Mouse (Mus musculus): ENCODE measurements around the gene Sar1b.

Gene Sar1b

DNA sequence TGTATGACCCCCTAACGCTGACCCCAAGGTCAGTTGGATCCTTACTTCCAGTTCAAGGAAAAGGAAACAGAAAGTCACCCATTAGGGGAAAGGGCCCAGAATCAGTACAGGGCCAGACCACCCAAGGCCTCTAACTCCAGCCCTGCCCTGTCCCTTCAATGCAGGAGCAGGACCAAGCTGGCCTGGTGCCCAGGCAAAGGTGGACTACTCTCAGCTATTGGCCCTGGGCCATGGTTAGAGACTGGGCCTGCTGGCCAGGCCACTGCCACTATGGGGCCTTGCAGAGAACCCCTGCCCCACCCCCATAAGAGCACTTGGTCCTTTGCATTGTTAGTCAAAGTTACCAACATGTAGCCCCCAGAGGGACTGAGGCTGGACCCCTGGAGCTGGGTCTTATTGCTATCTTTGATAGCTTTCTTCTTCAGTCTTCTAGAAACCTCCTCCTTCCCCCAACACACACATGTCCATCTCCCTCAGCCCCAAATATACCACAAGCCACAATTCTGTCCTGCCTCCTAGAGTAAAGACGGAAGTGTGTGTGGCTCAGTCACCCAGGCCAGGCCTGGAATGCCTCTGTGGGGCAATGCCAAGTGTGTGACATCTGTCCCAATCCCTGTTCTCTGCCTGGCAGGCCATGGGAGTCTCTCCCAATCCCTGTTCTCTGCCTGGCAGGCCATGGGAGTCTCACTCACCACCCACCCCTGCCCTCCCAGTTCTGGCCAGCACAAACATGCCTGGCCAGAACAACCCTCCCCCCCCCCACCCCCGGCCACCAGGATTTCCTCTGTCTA is 60.7 kb downstream of the Sar1b start:
- in situ Hi-C loops (cut with MboI, MseI), result loop anchor here (5.0 kb wide), 2 partner anchors 33 to 143 kb away; partner anchors contain the start of genes Cdkn2aipnl and Jade2

DNA sequence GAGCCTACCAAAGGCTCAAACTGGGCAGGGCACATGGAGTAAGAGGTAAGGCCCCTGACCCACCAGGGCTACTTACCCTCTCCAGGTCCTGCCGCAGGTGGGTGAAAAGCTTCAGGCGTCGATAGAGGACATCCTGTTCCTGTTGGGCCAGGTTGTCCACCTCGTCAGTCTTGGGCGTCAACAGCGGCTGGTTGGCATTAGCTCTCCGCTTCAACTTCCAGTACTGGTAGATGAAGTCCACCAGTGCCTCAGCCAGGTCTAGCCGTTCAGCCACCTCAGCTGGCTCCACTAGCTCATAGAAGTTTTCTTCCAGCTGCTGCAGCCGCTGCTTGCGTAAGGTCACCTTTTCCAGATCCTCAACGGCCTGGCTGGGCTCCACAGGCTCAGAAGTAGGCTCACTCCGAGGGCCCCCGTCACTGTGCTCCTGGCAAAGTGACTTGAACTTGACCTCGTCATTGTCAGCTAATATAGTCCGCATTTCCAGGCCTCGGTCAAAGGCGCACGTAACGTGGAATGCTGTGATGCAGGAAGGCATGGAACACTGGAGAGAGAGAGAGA is 61.5 kb downstream of the Sar1b start:
- in situ Hi-C loops (cut with MboI, MseI), result loop anchor here (5.0 kb wide), 2 partner anchors 32 to 142 kb away; partner anchors contain the start of genes Cdkn2aipnl and Jade2

DNA sequence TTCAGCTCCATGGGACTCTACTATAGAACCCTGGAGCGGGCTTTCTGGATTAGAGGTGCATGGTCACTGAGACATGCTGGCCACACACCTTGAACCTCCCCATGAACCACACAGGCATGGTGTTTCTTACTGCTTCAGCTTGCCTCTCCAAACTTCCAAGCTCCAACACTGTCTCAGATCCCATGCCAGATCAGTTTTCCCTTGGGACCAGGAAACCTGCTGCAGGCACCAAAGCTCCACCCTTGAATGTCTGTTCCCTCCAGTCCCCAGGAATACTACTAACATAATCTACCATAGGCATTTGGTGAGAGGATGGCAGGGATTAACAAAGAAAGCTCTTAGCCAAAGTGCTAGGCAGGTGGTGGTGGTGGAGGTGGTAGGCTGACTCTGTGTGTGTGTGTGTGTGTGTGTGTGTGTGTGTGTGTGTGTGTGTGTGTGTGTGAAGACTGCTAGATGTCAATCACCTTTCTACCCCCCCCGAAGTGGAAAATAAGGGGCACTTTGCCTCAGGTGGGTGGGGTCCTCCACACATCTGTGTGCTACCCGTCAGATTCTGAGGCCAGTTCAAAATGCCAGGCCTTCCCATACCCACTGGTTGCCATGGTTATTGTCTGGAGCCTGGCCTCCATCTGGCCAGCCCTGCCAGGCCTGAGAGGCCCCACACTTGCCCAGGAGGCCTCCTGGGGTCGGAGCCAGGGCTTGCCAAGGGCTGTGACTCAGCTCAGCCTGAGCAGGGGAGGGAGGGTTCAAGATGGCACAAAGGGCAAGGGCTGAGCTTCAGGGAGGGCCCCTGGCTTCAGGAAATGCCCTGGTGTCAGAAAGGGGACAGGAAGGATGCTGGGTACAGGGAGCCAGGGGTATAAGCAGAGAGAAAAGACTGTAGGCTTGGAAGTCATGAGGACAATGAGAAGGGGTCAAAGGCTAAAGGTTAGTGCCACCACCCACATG is 68.7 kb downstream of the Sar1b start:
- in situ Hi-C loops (cut with MboI, MseI), result no loop called here

DNA sequence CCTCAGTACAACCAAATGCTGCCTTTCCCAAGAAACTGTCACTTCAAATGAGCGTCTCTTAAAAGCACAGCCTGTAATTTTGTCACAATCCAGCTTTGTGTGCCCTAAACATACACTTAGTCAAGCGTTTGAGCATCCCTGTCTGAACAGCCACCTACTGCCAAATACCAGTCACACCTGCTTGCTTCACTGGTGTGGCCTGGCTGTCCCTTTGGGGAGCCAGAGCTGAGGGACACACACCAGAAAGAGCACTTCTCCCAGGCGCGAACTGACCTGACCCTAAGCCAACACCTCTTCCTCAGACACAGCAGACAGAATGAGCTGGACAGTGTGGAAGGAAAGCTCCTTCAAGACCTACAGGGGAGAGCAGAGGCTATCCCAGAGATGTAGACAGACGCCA is 69.5 kb downstream of the Sar1b start:
- in situ Hi-C loops (cut with MboI, MseI), result no loop called here

DNA sequence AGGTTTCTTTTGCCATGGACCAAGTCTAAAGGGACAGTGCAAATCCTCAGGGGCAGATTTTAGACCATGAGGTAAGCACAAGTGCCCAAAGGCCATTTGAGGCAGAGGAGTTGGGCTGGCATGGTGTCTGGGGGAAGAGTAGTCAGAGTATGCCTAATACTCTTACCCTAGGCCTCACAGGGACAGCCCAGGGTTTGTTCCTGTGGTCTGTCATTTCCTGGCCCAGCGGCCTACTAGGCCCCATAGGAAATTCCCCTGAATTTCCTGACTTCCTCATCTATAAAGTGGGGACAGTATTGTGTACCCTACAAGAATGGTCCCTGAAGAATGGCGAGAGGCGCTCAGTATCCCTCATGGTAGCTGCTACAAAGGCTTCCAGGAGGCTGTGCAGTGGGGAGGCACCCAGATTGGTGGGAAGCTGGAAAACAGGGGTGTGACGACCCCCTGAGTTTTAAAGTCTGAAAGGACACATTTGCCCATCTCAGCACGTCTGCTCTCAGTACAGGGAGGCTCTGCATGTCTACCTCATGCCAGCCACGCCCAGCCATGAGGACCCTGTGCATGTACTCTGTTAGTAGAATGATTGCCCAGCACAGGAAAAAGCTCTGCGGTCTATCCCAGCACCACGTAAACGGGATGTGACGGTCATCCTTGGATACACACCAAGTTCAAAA is 70.0 kb downstream of the Sar1b start:
- in situ Hi-C loops (cut with MboI, MseI), result no loop called here

DNA sequence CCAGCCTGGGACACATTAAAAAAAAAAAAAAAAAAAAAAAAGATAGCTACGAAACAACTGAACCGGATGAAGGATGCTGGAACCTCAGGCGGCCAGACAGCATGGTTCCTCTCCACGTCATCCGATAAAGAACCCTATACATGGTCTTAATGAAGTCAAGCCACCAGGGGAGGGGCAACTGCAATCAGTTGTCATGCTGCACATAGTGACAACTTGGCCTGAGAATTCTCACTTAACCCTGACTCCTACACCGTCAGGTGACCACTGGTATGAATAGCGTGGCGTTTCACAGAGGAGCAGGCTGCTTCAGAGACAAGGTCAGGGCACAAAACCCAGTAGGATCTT is 70.6 kb downstream of the Sar1b start:
- in situ Hi-C loops (cut with MboI, MseI), result no loop called here

DNA sequence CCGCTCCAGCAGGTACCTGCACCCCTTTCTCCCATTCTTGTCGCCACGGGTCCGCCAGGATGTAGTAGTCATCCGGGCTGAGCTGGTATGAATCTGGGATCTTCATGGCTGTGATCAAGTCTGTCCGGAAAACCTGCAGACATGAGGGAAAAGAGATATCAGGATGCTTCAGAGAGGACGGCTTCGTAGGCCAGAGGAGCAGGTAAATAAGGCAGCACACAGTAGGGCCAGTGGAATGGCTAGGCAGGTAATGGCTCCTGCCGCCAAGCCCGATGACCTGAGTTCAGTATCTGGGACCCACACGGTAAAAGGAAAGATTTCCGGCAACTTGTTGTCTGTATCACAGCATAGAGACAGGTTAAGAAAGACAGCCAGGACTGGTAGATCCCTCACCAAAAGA is 72.1 kb downstream of the Sar1b start:
- in situ Hi-C loops (cut with MboI, MseI), result no loop called here

DNA sequence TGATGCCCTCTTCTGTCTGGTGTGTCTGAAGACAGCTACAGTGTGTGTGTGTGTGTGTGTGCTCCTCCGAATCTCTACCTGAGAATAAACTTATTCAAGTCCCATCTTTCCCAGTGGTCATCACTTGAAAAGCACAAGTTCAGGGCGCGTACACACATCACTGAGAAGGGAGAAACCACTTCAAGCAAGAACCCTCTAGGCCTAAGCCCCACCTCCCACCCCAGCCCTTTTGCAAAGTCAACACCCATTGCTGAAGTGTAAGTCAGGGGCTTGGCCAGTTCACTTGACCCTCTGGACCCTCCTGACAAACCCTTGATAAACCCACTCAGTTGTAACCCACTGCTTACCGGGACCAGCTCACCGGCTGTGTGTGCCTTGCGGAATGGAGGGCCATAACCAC is 73.0 kb downstream of the Sar1b start:
- in situ Hi-C loops (cut with MboI, MseI), result no loop called here

DNA sequence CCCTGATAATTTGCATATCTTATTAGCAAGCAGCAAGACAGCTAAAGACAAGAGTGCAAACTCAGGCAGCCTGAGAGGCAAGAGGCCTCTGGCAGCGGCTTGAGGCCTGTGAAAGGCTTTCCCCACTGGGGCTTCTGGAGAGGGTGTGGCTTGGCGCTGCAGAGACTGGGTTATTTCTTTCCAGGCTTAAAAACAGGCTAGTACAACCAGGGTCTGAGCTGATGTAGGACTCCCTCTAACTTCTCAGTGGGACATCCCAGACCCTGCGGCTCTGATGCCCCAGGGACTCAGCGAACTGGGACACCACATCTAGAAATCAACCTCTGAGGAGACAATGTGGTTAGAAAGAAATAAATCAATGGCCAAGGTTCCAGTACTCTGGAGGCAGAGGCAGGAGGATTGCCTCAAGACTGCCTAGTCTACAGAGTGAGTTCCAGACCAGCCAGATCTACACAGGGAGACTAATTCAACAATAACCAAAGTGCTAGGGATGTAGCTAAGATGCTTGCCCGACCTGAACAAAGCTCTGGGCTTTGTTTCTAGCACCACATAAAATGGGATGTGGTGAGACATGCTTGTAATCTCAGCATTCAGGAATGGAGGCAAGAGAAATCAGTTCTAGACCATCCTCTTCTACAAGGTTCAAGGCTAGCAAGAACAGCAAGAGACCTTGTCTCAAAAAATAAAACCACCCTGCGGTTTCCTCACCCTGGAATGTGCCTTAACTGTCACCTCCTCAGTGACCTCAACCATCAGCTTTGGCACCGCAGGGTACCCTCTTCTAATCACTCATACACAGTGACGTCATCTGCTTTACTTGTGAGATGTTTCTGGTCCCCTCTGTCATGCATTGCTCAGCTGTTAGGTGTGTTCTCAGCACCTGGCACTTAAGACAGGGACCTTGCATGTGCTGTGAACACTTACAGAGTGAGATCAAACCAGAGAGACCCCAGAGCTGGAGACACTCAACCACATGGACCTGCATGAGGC is 74.0 kb downstream of the Sar1b start:
- in situ Hi-C loops (cut with MboI, MseI), result no loop called here

DNA sequence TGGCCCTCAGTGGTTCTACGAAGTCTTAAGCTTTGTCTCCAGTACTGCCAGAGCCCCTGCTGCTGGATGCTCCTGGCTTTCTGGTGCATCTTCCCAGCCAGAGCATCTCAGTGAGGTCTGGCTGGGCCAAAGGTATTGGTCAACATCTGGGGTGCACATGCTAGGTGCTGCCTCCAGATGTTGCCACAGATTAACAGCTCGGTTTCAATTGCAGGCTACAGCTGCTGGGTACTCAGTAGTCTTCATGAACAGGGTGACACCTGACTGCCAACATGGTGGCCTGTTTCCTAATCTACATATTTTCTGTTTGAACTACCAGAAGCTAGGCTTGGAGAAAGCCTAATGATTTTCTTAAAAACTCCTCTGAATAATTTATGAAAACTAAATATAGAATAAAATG is 75.6 kb downstream of the Sar1b start:
- in situ Hi-C loops (cut with MboI, MseI), result no loop called here

DNA sequence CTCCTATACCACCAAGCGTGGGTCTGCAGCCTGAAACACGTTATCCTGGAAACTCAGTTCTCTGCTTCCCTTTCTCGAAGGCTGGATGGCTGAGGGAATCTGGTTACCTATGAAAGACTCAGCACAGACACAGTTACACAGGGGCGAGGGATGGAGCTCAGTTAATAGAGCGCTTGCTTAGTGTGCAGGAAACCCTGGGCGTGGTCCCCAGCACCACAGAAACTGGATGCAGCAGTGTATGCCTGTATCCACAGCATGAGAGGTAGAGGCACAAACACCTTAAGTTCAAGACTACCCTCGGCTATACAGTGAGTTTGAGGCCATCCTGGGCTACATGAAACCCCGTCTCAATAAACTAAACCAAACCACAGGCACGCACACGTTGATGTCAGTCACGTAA is 76.5 kb downstream of the Sar1b start:
- in situ Hi-C loops (cut with MboI, MseI), result no loop called here

DNA sequence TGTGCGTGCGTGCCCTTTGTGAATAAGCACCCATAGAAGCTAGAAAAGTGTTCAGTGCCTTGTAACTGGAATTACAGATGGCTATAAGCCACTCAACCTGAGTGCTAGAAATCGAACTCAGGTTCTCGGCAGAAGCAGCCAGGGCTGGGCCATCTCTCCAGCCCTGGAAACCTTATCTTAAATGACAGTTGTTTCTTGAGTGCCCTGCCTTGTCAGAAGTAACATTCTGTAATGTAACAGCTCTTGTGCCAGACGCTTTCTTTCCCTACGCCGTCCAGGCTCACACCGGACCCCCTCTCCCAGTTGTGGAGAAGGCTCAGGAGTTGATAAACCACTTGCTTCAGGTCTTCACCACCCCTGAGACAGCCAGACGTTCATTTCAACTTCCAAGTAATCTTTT is 77.2 kb downstream of the Sar1b start:
- in situ Hi-C loops (cut with MboI, MseI), result no loop called here

DNA sequence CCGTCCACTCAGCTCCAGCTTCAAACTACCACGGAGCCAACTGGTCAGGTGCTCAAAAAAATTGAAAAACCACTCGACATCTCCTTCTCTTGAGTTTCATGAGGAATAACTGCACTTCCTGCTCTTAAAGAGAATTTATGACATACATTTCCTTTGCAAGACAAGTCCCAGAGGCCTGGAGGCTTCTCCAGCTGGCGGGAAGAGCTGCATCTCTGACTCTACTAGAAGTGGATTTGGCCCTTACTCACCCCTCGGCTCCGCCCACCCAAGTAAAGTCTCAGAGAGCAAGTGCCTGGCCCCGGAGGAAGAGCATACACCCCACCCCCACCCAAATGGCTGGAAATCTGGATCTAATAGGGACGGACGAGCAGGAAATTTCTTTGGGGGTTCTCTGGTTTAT is 77.7 kb downstream of the Sar1b start:
- in situ Hi-C loops (cut with MboI, MseI), result no loop called here

Measured in regulatory T cell (primary cell).